Mouse (Mus musculus) bone marrow, adult 2 months (tissue): ENCODE results near the gene Fzr1.

Experiments used
- CTCF ChIP-seq: fragments of 200-500 bp; IDR thresholded peaks from 2 replicates; pipeline ENCODE4 v1.5.1; 2011; ENCODE audit warnings: low read length, control low read depth; ENCODE audit not compliant: control insufficient read depth, insufficient read depth
- POLR2A ChIP-seq: fragments of 200-500 bp; IDR thresholded peaks from 2 replicates; pipeline ENCODE4 v1.6.1; 2011; ENCODE audit warnings: low read depth, mild to moderate bottlenecking, control low read depth, low read length, borderline replicate concordance; ENCODE audit not compliant: control insufficient read depth

GRCm38 (mm10) chr10:81318589-81319329, 59.6 kb downstream of the Fzr1 start:
- TF ChIP-seq CTCF (no peak), POLR2A (no peak)
